Mouse (Mus musculus) stomach, postnatal 0 days (tissue): ENCODE measurements at regions not wholly inside any gene's neighbourhood (a gene's known extent, or its start where the extent isn't known, plus 50 kb on each side); places are given as distances from the start of the nearest gene placed in this dataset.

Experiments
- CTCF ChIP-seq: IDR thresholded peaks from 2 replicates; pipeline ENCODE4 v1.5.1; 2016; ENCODE audit warnings: antibody characterized with exemption, low read depth, mild to moderate bottlenecking, moderate library complexity
- EP300 ChIP-seq: optimal IDR thresholded peaks from 2 replicates; pipeline ENCODE3; 2016; ENCODE audit warnings: antibody characterized with exemption

- TF ChIP-seq CTCF (0 out of 2 replicates have a peak, but pooled peaks have one; percentile 2), EP300 (no peak)
Measured at GRCm38 (mm10) chr17:83959159-83959848, 111.5 kb upstream of the Haao start.
